Mouse (Mus musculus) G1E (cell line): ENCODE measurements at regions not wholly inside any gene's neighbourhood (a gene's known extent, or its start where the extent isn't known, plus 50 kb on each side); places are given as distances from the start of the nearest gene placed in this dataset.

ENCODE experiments used
- ATAC-seq: 2 replicates; pipeline ENCODE4 v1.8.0; 2016; ENCODE audit warnings: mild to moderate bottlenecking; ENCODE audit not compliant: insufficient number of reproducible peaks, poor library complexity, low FRiP score, severe bottlenecking; ENCODE audit errors: extremely low read depth
- DNase-seq: peaks from one replicate; pipeline ENCODE4 v3.0.0; 2012; ENCODE audit warnings: low spot score
- H3K27me3 ChIP-seq: 2 replicates; pipeline ENCODE4 v1.6.1; 2012; ENCODE audit warnings: mild to moderate bottlenecking, low read length, inconsistent platforms; ENCODE audit not compliant: insufficient read depth
- H3K36me3 ChIP-seq: replicated peaks from 2 replicates; pipeline ENCODE3; 2012; ENCODE audit warnings: mild to moderate bottlenecking, inconsistent platforms
- H3K4me1 ChIP-seq: 2 replicates; pipeline ENCODE4 v1.6.1; 2012; ENCODE audit warnings: low read depth, low read length, inconsistent platforms, mixed read lengths; ENCODE audit not compliant: insufficient read depth
- H3K4me3 ChIP-seq: 2 replicates; pipeline ENCODE4 v1.5.1; 2012; ENCODE audit warnings: low read depth, mild to moderate bottlenecking, inconsistent platforms, low read length, moderate library complexity, mixed read lengths
- H3K9me3 ChIP-seq: replicated peaks from 2 replicates; pipeline ENCODE4 v1.6.1; 2012; ENCODE audit warnings: inconsistent platforms
- CTCF ChIP-seq: IDR thresholded peaks from 2 replicates; pipeline ENCODE4 v1.5.1; 2012; ENCODE audit warnings: low read depth, low read length, inconsistent platforms, mixed read lengths
- GATA1 ChIP-seq: IDR thresholded peaks from 2 replicates; pipeline ENCODE4 v1.6.1; 2012; ENCODE audit warnings: borderline replicate concordance, low read length, inconsistent platforms, mixed read lengths
- GATA2 ChIP-seq: IDR thresholded peaks from 2 replicates; pipeline ENCODE4 v1.6.1; 2012; ENCODE audit warnings: low read depth, low read length, inconsistent platforms, borderline replicate concordance
- POLR2AphosphoS5 ChIP-seq: IDR thresholded peaks from 2 replicates; pipeline ENCODE4 v1.6.1; 2012; ENCODE audit warnings: low read depth, low read length, inconsistent platforms; ENCODE audit not compliant: insufficient replicate concordance
- TAL1 ChIP-seq: conservative IDR thresholded peaks from 2 replicates; pipeline ENCODE4 v1.6.1; 2012; ENCODE audit warnings: low read depth, low read length, inconsistent platforms, mixed read lengths

- Histone ChIP-seq H3K36me3 (no peaks in the 10 kb centered on the region), H3K9me3 (peaks cover 6% of the 10 kb centered on the region; the same call in 1 of the 2 replicates), H3K27me3 (0 out of 2 replicates have a peak, but pooled peaks cover 4% of the 10 kb centered on the region), H3K4me3 (no peak overlapping the region), H3K4me1 (peaks cover 57% of the 10 kb centered on the region)
- no peak for DNase-seq
- ATAC-seq, result no peak
- TF ChIP-seq GATA1 (no peak), CTCF (no peak), POLR2AphosphoS5 (no peak), GATA2 (no peak), TAL1 (no peak)
Observed at GRCm38 (mm10) chr17:84129204-84129603, 58.5 kb downstream of the Zfp36l2 start.

GRCm38 (mm10) chr17:84128262-84128661, 59.5 kb downstream of the Zfp36l2 start:
- H3K9me3 ChIP-seq, result peaks cover 6% of the 10 kb centered on the region; the same call in 1 of the 2 replicates
- no peaks in the 10 kb centered on the region for H3K36me3 ChIP-seq
- no peak for DNase-seq
- no peak for TF ChIP-seq GATA1
- no peak for TF ChIP-seq GATA2
- no peak for TF ChIP-seq TAL1
- TF ChIP-seq CTCF, result no peak
- TF ChIP-seq POLR2AphosphoS5, result no peak
- H3K4me1 ChIP-seq, result peaks cover 56% of the 10 kb centered on the region
- peak; percentile 8 for ATAC-seq
- H3K27me3 ChIP-seq, result 0 out of 2 replicates have a peak, but pooled peaks cover 4% of the 10 kb centered on the region
- no peak overlapping the region for H3K4me3 ChIP-seq

GRCm38 (mm10) chr17:84126168-84126567, 61.6 kb downstream of the Zfp36l2 start:
- H3K4me3 ChIP-seq, result no peak overlapping the region
- TF ChIP-seq GATA2 (no peak), TAL1 (no peak), GATA1 (no peak), POLR2AphosphoS5 (no peak), CTCF (no peak)
- 0 out of 2 replicates have a peak, but pooled peaks cover 4% of the 10 kb centered on the region for H3K27me3 ChIP-seq
- ATAC-seq (no peak), DNase-seq (no peak)
- peaks cover 6% of the 10 kb centered on the region; the same call in 1 of the 2 replicates for H3K9me3 ChIP-seq
- H3K4me1 ChIP-seq, result peaks cover 67% of the 10 kb centered on the region
- no peaks in the 10 kb centered on the region for H3K36me3 ChIP-seq

GRCm38 (mm10) chr17:84123161-84123560, 64.6 kb downstream of the Zfp36l2 start:
- ATAC-seq, result no peak
- Histone ChIP-seq H3K4me1 (peaks cover 83% of the 10 kb centered on the region), H3K4me3 (no peak overlapping the region), H3K27me3 (0 out of 2 replicates have a peak, but pooled peaks cover 4% of the 10 kb centered on the region), H3K36me3 (no peaks in the 10 kb centered on the region), H3K9me3 (peaks cover 6% of the 10 kb centered on the region; the same call in 1 of the 2 replicates)
- DNase-seq, result no peak
- no peak for TF ChIP-seq GATA1
- no peak for TF ChIP-seq TAL1
- TF ChIP-seq GATA2, result no peak
- no peak for TF ChIP-seq POLR2AphosphoS5
- no peak for TF ChIP-seq CTCF

GRCm38 (mm10) chr17:84122486-84123131, 65.1 kb downstream of the Zfp36l2 start:
- no peak for TF ChIP-seq POLR2AphosphoS5
- TF ChIP-seq TAL1, result no peak
- TF ChIP-seq CTCF, result no peak
- TF ChIP-seq GATA2, result no peak
- no peak for TF ChIP-seq GATA1
- peaks cover 6% of the 10 kb centered on the region; the same call in 1 of the 2 replicates for H3K9me3 ChIP-seq
- ATAC-seq (no peak), DNase-seq (no peak)
- peaks cover 83% of the 10 kb centered on the region for H3K4me1 ChIP-seq
- 0 out of 2 replicates have a peak, but pooled peaks cover 4% of the 10 kb centered on the region for H3K27me3 ChIP-seq
- no peaks in the 10 kb centered on the region for H3K36me3 ChIP-seq
- no peak overlapping the region for H3K4me3 ChIP-seq

- TF ChIP-seq GATA1, result no peak
- TF ChIP-seq TAL1, result no peak
- no peak for TF ChIP-seq CTCF
- no peak for TF ChIP-seq POLR2AphosphoS5
- TF ChIP-seq GATA2, result no peak
- no peak for DNase-seq
- H3K4me1 ChIP-seq, result peaks cover 83% of the 10 kb centered on the region
- H3K4me3 ChIP-seq, result peak overlapping the region; percentile 67
- no peak for ATAC-seq
- H3K27me3 ChIP-seq, result 0 out of 2 replicates have a peak, but pooled peaks cover 4% of the 10 kb centered on the region
- H3K36me3 ChIP-seq, result no peaks in the 10 kb centered on the region
- no peaks in the 10 kb centered on the region for H3K9me3 ChIP-seq
Observed at GRCm38 (mm10) chr17:84121291-84121690, 66.5 kb downstream of the Zfp36l2 start.
